Mouse (Mus musculus) 416B (cell line): ENCODE results near the gene Hrh3.

Source experiments
- DNase-seq: peaks from one replicate; pipeline ENCODE4 v3.0.0; 2011; ENCODE audit warnings: low read depth

The Hrh3 gene

DNA sequence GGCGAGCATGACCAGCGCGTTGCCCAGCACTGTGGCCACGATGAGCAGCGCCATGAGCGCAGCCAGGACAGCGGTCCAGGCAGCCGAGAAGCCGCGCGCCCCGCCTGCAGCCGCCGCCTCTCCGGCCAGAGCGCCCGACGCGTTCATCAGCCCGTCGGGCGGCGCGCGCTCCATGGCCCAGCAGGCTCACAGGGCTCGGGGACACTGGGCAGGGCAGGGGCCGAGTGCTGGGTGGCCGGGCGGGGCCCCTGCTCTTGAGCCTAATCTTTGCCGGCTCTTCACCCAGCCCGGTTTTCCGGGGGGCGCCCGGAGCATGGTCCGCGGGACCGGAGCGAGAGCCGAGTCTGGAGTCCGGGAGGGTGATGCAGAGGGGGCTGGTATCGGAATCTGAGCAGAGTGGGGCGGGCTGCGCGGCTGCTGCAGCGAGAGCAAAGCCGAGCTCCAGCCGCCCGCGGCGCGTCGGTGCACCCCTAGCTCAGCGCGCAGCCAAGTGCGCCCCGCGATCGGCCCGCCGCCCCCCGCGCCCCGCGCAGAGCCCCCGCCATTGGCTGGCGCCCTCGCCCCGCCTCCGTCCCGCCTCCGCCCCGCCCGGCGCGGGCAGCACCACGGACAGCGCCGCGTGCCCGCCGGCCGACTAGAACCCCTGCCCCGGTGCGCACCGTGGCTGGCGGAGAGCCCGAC is at the start of gene Hrh3:
TSS of gene Hrh3 (minus strand) at position 511 of the 681 bp plus-strand sequence.
- DNase-seq = no peak

- DNase-seq = no peak
These were observed 44.3 kb upstream of the Hrh3 start for GRCm38 (mm10) chr2:180148551-180148950.

DNA sequence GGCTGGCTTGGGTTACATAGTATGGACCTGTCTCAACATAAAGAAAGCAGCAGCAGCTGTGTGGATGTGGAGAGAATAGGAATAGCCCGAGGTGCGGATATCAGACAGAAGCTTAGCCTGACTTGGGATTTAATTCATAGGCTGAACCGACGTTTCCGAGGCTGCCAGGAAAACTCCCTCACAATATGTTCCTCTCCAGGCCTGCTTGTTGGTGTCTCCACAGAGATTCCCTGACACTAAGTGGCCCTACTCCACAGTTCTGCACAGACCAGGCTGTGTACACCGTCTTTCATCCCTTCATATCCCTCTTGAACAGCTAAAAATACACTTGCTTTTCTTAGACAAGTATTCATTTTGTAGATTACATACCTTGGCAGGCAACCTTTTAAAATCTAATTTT is 43.1 kb upstream of the Hrh3 start:
- DNase-seq = no peak

GRCm38 (mm10) chr2:180146091-180146490 is 41.8 kb upstream of the Hrh3 start:
- no peak for DNase-seq

DNA sequence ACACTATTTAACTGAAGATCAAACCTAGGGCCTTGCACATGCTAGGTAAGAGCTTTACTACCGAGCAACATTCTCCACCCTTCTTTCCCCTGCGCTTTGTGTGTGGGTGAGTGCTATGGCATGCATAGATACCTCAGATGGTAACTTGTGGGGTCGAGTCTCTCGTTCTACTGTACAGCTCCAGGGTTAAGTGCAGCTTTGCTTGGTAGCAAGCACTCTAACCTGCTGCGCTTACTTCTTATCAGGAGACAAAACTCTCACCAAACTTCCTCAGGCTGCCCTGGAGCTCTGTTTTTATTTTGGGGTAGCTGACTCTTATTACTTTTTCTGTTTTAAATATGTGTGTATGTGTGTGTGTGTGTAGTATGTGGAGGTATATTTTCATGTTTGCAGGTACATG is 31.1 kb upstream of the Hrh3 start:
- DNase-seq = no peak

DNA sequence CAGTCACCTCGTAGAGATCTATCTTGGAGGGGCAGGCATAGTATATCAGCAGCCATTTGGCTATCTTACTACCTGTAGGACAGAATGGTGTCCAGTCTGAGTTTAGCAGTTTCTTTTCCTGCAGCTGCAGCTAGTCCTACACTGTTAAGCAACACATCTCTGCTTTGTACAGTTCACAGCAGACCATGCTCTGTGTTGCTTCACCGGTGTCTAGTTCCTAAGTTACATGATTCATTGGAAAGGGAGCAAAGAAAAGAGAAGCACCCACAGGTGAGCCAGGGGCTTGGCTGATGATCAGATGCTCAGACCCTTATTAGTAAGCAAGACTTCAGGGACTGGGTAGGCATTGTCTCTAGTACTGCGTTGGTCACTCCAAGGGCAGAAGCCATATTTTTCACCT is 29.6 kb upstream of the Hrh3 start:
- peak; percentile 55 for DNase-seq

DNA sequence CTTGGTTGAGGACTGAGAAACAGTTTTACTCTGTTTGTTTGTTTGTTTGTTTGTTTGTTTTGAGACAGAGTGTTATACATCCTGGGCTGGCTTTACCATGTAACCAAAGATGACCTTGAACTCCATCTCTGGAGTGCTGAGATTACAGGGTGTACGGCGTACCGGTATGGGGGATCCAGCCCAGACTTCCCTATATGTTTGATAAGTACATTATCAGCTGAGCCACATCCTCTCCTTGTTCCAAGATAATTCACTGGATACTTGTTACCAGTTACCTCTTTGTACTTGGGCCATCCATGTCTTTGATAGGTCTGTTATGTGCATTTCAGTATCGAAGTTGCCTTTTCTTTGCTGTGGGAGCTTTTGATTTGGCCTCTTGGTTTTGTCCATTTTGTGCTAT is 28.9 kb upstream of the Hrh3 start:
- no peak for DNase-seq

- DNase-seq = peak; percentile 83
These were observed 23.4 kb upstream of the Hrh3 start for GRCm38 (mm10) chr2:180127675-180128074.

DNA sequence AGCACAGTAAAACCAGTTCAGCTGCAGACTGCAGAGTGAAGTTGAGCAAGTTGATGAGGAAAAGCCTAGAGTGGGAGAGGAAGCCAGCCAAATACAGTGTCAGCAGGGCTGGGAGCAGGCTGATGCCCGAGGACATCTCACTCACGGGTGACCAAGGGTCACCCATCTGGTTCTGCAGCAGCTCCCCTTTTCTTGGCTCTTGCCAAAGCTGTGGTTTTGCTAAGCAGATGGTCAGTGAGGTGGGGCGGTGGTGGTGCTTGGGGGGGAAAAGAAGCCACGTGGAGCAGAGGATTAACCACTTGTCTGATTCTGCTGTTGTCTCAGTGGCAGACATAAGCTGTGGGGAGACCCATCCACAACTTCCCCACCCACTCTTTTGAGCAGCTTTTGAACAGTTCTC is 21.9 kb upstream of the Hrh3 start:
- peak; percentile 87 for DNase-seq

- peak; percentile 68 for DNase-seq
These were observed 19.9 kb upstream of the Hrh3 start for GRCm38 (mm10) chr2:180124192-180124591.

DNA sequence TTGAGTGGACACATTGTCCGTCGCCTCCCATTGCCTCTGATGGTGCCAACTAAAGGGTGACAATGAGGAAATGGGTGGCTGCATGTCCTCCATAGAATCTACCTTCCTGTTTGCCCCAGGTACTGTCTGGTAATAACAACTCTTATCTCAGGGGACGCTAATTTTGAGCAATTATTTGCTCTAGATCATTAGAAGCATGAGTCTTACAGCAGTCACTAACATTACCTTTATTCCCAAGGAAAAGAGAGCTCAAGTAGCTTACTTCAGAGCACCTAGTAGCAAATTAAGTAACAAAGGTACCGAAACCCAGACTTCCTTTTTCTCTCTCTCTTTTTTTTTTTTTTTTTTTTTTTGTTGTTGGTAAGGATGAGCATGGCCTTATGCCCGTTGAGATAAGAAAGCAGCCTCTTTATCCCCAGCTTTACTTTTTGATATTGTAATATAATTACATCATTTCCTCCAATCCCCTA is 16.0 kb upstream of the Hrh3 start:
- peak; percentile 74 for DNase-seq

GRCm38 (mm10) chr2:180119439-180120291 is 15.4 kb upstream of the Hrh3 start:
- DNase-seq = peak; percentile 56

- DNase-seq = peak; percentile 100
These were observed 14.6 kb upstream of the Hrh3 start, which contains the start of gene Osbpl2 for GRCm38 (mm10) chr2:180118661-180119438. Gene Osbpl2, plus strand, starts transcription at chr2:180119306.

GRCm38 (mm10) chr2:180117485-180118194 is 13.4 kb upstream of the Hrh3 start:
- no peak for DNase-seq

GRCm38 (mm10) chr2:180116741-180117484 is 12.6 kb upstream of the Hrh3 start:
- no peak for DNase-seq

- DNase-seq = no peak
These were observed 11.8 kb upstream of the Hrh3 start for GRCm38 (mm10) chr2:180116081-180116493.

DNA sequence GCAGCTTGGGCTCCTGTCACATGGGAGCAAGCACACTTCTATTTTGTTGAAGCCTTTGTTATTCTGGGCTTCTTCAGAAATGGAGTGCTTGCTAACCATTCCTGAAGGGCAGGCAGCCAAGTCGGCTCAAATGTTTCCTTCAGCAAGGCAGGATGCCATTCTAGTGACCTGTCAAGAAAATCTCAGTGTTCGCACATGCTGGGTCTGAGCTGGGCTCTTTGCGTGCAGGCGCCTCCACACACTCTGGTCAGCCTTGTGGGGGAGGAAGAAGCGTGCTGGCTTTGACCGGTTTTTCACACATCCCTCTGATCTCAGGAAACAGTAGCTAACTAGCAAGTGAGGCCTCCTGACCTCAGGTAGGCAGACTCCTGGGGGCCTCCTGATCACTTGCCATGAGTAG is 11.0 kb upstream of the Hrh3 start:
- no peak for DNase-seq

DNA sequence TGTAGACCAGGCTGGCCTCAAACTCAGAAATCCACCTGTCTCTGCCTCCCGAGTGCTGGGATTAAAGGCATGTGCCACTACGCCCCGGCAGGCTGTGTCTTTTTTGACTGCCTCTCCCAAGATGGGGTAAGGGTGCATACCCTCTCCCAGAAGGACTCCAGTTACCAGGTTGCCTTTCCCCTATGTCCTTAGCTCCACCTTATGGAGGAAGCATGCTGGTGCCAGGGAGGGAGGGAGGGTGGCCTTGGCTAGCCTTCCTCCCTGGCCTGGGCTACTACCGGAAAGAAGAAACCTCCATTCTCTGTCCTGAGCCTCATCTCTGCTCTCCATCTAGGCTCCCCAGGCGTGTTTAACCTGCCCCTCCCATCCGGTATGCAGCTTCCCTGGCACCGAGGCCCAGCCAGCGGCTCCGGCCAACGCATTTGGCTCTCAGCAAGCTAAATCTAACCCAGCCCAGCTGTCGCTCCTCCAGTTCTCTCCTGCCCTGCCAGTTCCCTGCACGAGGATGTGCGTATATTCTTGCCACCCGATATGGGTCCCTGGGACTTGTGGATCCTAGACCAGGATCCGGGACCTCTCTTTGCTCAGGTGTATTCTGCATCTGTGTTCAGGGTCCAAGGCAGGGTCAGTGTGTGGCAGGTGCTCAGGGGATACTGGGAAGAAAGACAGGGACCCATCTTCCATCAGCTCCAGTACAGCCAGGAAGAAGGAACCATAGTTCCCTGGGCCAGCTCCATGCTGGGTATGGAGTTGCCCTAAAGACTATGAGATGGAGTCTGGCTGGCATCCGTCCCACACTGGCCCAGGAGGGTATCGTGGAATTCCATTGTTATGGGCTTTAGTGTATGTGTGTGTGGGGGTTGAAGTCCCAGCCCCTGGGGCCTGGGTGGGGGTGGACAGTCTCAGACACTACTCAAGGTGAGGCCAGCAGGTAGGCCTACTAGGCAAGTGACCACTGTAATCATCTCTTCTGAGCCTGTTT is 9.9 kb upstream of the Hrh3 start:
- DNase-seq = peak; percentile 52

- DNase-seq = peak; percentile 70
These were observed 4.0 kb upstream of the Hrh3 start for GRCm38 (mm10) chr2:180108285-180108684.

GRCm38 (mm10) chr2:180107081-180107480 is 2.8 kb upstream of the Hrh3 start:
- peak; percentile 64 for DNase-seq
